Mouse (Mus musculus): ENCODE measurements around the gene Fam78b. TPM values are rescaled to one million over a fixed set of nuclear protein-coding genes. Genes with fewer than 3 reads are reported as not detected.

Fam78b gene
- polyA plus RNA-seq, 1 experiment from 2014 or later = 9.3 TPM

GRCm38 (mm10) chr1:167004621-167005020 lies 3.4 kb downstream of the Fam78b start:
- H3K4me2 ChIP-seq = no peak overlapping the region
- H3K9ac ChIP-seq (replicated peaks) = no peak overlapping the region
- 67% methylated on average over 2 of the region's 2 CpGs for WGBS

GRCm38 (mm10) chr1:167007341-167007740 lies 6.1 kb downstream of the Fam78b start:
- Histone ChIP-seq H3K4me3 (replicated peaks) (no peak overlapping the region), H3K36me3 (no peaks in the 10 kb centered on the region), H3K4me1 (peaks cover 23% of the 10 kb centered on the region), H3K9ac (replicated peaks) (no peak overlapping the region), H3K9me3 (replicated peaks) (no peaks in the 10 kb centered on the region), H3K27ac (replicated peaks) (no peak overlapping the region), H3K27me3 (replicated peaks) (no peaks in the 10 kb centered on the region), H3K4me2 (no peak overlapping the region)
- ATAC-seq (ENCODE audit: low FRiP score) = no peak
- WGBS = 91% methylated on average over 6 of the region's 6 CpGs

More at GRCm38 (mm10) chr1:167004621-167005020, 3.4 kb downstream of the Fam78b start:
- Histone ChIP-seq H3K4me1 (peaks cover 34% of the 10 kb centered on the region), H3K27me3 (replicated peaks) (no peaks in the 10 kb centered on the region), H3K36me3 (no peaks in the 10 kb centered on the region), H3K9me3 (replicated peaks) (no peaks in the 10 kb centered on the region), H3K4me3 (replicated peaks) (no peak overlapping the region), H3K27ac (replicated peaks) (no peak overlapping the region)
- no peak for ATAC-seq (ENCODE audit: low FRiP score)

- Histone ChIP-seq H3K4me2 (no peak overlapping the region), H3K9me3 (replicated peaks) (no peaks in the 10 kb centered on the region), H3K27ac (replicated peaks) (no peak overlapping the region), H3K4me1 (peaks cover 11% of the 10 kb centered on the region), H3K27me3 (replicated peaks) (no peaks in the 10 kb centered on the region), H3K4me3 (replicated peaks) (no peak overlapping the region), H3K9ac (replicated peaks) (no peak overlapping the region), H3K36me3 (no peaks in the 10 kb centered on the region)
- 83% methylated on average over 9 of the region's 9 CpGs for WGBS
- no peak for ATAC-seq (ENCODE audit: low FRiP score)
Measured at GRCm38 (mm10) chr1:167010190-167010589, 9.0 kb downstream of the Fam78b start.

- no peak overlapping the region for H3K4me2 ChIP-seq
- WGBS = 34% methylated on average over 6 of the region's 6 CpGs
- H3K9ac ChIP-seq (replicated peaks) = no peak overlapping the region
- peaks cover 14% of the 10 kb centered on the region for H3K4me1 ChIP-seq
- H3K27me3 ChIP-seq (replicated peaks) = no peaks in the 10 kb centered on the region
- no peak overlapping the region for H3K27ac ChIP-seq (replicated peaks)
- H3K9me3 ChIP-seq (replicated peaks) = no peaks in the 10 kb centered on the region
- no peak overlapping the region for H3K4me3 ChIP-seq (replicated peaks)
- ATAC-seq (ENCODE audit: low FRiP score) = no peak
- H3K36me3 ChIP-seq = no peaks in the 10 kb centered on the region
Measured at GRCm38 (mm10) chr1:167011301-167011700, 10.1 kb downstream of the Fam78b start.

- H3K4me2 ChIP-seq = no peak overlapping the region
- H3K27me3 ChIP-seq (replicated peaks) = no peaks in the 10 kb centered on the region
- WGBS = 55% methylated on average over 8 of the region's 8 CpGs
- no peak overlapping the region for H3K9ac ChIP-seq (replicated peaks)
- H3K4me3 ChIP-seq (replicated peaks) = no peak overlapping the region
- no peak overlapping the region for H3K27ac ChIP-seq (replicated peaks)
- no peak for ATAC-seq (ENCODE audit: low FRiP score)
- H3K9me3 ChIP-seq (replicated peaks) = no peaks in the 10 kb centered on the region
- no peaks in the 10 kb centered on the region for H3K36me3 ChIP-seq
- peaks cover 17% of the 10 kb centered on the region for H3K4me1 ChIP-seq
Measured at GRCm38 (mm10) chr1:167012616-167013015, 11.4 kb downstream of the Fam78b start.

GRCm38 (mm10) chr1:167013234-167013864 lies 12.1 kb downstream of the Fam78b start:
- ATAC-seq (ENCODE audit: low FRiP score) = peak; percentile 28; the same call in 1 of the 2 replicates
- Histone ChIP-seq H3K9me3 (replicated peaks) (no peaks in the 10 kb centered on the region), H3K36me3 (no peaks in the 10 kb centered on the region), H3K4me2 (no peak overlapping the region), H3K27ac (replicated peaks) (no peak overlapping the region; the same call in 1 of the 2 replicates), H3K4me3 (replicated peaks) (no peak overlapping the region), H3K4me1 (peaks cover 17% of the 10 kb centered on the region), H3K27me3 (replicated peaks) (no peaks in the 10 kb centered on the region), H3K9ac (replicated peaks) (no peak overlapping the region)
- 19% methylated on average over 7 of the region's 7 CpGs for whole genome bisulfite sequencing

GRCm38 (mm10) chr1:167016269-167016668 lies 15.1 kb downstream of the Fam78b start:
- no peak overlapping the region for H3K9ac ChIP-seq (replicated peaks)
- no peak for ATAC-seq (ENCODE audit: low FRiP score)
- H3K4me2 ChIP-seq = no peak overlapping the region
- H3K27ac ChIP-seq (replicated peaks) = no peak overlapping the region
- no peaks in the 10 kb centered on the region for H3K27me3 ChIP-seq (replicated peaks)
- no peaks in the 10 kb centered on the region for H3K9me3 ChIP-seq (replicated peaks)
- H3K4me3 ChIP-seq (replicated peaks) = no peak overlapping the region
- peaks cover 16% of the 10 kb centered on the region for H3K4me1 ChIP-seq
- WGBS = 47% methylated on average over 3 of the region's 3 CpGs
- H3K36me3 ChIP-seq = no peaks in the 10 kb centered on the region

GRCm38 (mm10) chr1:167022001-167022424 lies 20.8 kb downstream of the Fam78b start:
- ATAC-seq (ENCODE audit: low FRiP score) = no peak
- Histone ChIP-seq H3K4me3 (replicated peaks) (no peak overlapping the region), H3K36me3 (no peaks in the 10 kb centered on the region; the same call in 1 of the 2 replicates), H3K27me3 (replicated peaks) (no peaks in the 10 kb centered on the region), H3K9me3 (replicated peaks) (no peaks in the 10 kb centered on the region), H3K4me2 (no peak overlapping the region), H3K9ac (replicated peaks) (no peak overlapping the region), H3K4me1 (peaks cover 4% of the 10 kb centered on the region; the same call in 1 of the 2 replicates), H3K27ac (replicated peaks) (no peak overlapping the region)
- 61% methylated on average over 9 of the region's 9 CpGs for WGBS

GRCm38 (mm10) chr1:167022541-167023121 lies 21.4 kb downstream of the Fam78b start:
- no peak overlapping the region for H3K27ac ChIP-seq (replicated peaks)
- no peak for ATAC-seq (ENCODE audit: low FRiP score)
- no peak overlapping the region for H3K9ac ChIP-seq (replicated peaks)
- H3K4me3 ChIP-seq (replicated peaks) = no peak overlapping the region
- H3K4me1 ChIP-seq = peaks cover 4% of the 10 kb centered on the region; the same call in 1 of the 2 replicates
- H3K4me2 ChIP-seq = no peak overlapping the region
- H3K27me3 ChIP-seq (replicated peaks) = no peaks in the 10 kb centered on the region
- H3K36me3 ChIP-seq = no peaks in the 10 kb centered on the region; the same call in 1 of the 2 replicates
- WGBS = 51% methylated on average over 8 of the region's 8 CpGs
- no peaks in the 10 kb centered on the region for H3K9me3 ChIP-seq (replicated peaks)

GRCm38 (mm10) chr1:167023794-167024193 lies 22.6 kb downstream of the Fam78b start:
- Histone ChIP-seq H3K9me3 (replicated peaks) (no peaks in the 10 kb centered on the region), H3K4me3 (replicated peaks) (no peak overlapping the region), H3K4me2 (no peak overlapping the region), H3K4me1 (peaks cover 4% of the 10 kb centered on the region; the same call in 1 of the 2 replicates), H3K27ac (replicated peaks) (no peak overlapping the region), H3K9ac (replicated peaks) (no peak overlapping the region), H3K36me3 (peaks cover 3% of the 10 kb centered on the region), H3K27me3 (replicated peaks) (no peaks in the 10 kb centered on the region)
- ATAC-seq (ENCODE audit: low FRiP score) = no peak
- 71% methylated on average over 11 of the region's 11 CpGs for WGBS

- whole genome bisulfite sequencing = 64% methylated on average over 4 of the region's 4 CpGs
- no peak overlapping the region for H3K27ac ChIP-seq (replicated peaks)
- H3K27me3 ChIP-seq (replicated peaks) = no peaks in the 10 kb centered on the region
- H3K4me3 ChIP-seq (replicated peaks) = no peak overlapping the region
- H3K9ac ChIP-seq (replicated peaks) = no peak overlapping the region
- H3K9me3 ChIP-seq (replicated peaks) = no peaks in the 10 kb centered on the region
- peaks cover 3% of the 10 kb centered on the region for H3K36me3 ChIP-seq
- peaks cover 4% of the 10 kb centered on the region; the same call in 1 of the 2 replicates for H3K4me1 ChIP-seq
- no peak overlapping the region for H3K4me2 ChIP-seq
- no peak for ATAC-seq (ENCODE audit: low FRiP score)
Measured at GRCm38 (mm10) chr1:167024961-167025360, 23.7 kb downstream of the Fam78b start.

GRCm38 (mm10) chr1:167032046-167032648 lies 30.9 kb downstream of the Fam78b start:
- H3K4me2 ChIP-seq = no peak overlapping the region
- 46% methylated on average over 13 of the region's 13 CpGs for WGBS
- no peaks in the 10 kb centered on the region for H3K9me3 ChIP-seq (replicated peaks)
- peaks cover 8% of the 10 kb centered on the region for H3K4me1 ChIP-seq
- no peak overlapping the region for H3K4me3 ChIP-seq (replicated peaks)
- peaks cover 3% of the 10 kb centered on the region; the same call in 1 of the 2 replicates for H3K36me3 ChIP-seq
- ATAC-seq (ENCODE audit: low FRiP score) = peak; percentile 35; the same call in 1 of the 2 replicates
- 0 out of 2 replicates have a peak overlapping the region, but pooled peaks have one; percentile 54 for H3K27ac ChIP-seq (replicated peaks)
- no peak overlapping the region for H3K9ac ChIP-seq (replicated peaks)
- no peaks in the 10 kb centered on the region for H3K27me3 ChIP-seq (replicated peaks)
